ENCODE assay signal across 1 mouse cellular context in genomic region chr16:36989999-36990625, GRCm38 (mm10).
TF ChIP-seq lines count a peak whose summit lies in the region.

Fbxo40 (minus strand) TSS chr16:36990467.

TF ChIP-seq in CH12.LX, 34 proteins besides CTCF, POLR2A, EP300 and RAD21 (continued from another document):
- 0 out of 2 replicates have a peak, but pooled peaks have one; percentile 34 for TF ChIP-seq MAZ (IDR thresholded peaks at IDR 0.05; ENCODE audit: low read depth, low read length)
- no peak for TF ChIP-seq ZMIZ1 (IDR thresholded peaks at IDR 0.05; ENCODE audit: low read depth, low read length)
- no peak for TF ChIP-seq USF1 (IDR thresholded peaks at IDR 0.05; ENCODE audit: low read depth, low read length)
- 0 out of 2 replicates have a peak, but pooled peaks have one; percentile 21 for TF ChIP-seq UBTF (IDR thresholded peaks at IDR 0.05; ENCODE audit: low read depth, low read length)
- TF ChIP-seq KAT2A (IDR thresholded peaks at IDR 0.05; ENCODE audit: insufficient replicate concordance, low read length) = 0 out of 2 replicates have a peak, but pooled peaks have one; percentile 17
- TF ChIP-seq TBP (conservative IDR thresholded peaks at IDR 0.05; ENCODE audit: low read depth, low read length) = no peak
- TF ChIP-seq RCOR1 (conservative IDR thresholded peaks at IDR 0.05; ENCODE audit: low read depth, low read length) = peak; percentile 57; the same call in 1 of the 2 replicates
- no peak for TF ChIP-seq NELFE (IDR thresholded peaks at IDR 0.05; ENCODE audit: low read depth, low read length)
- TF ChIP-seq MXI1 (IDR thresholded peaks at IDR 0.05; ENCODE audit: low read depth, low read length) = 0 out of 2 replicates have a peak, but pooled peaks have one; percentile 2
- TF ChIP-seq CHD2 (IDR thresholded peaks at IDR 0.05; ENCODE audit: low read length) = 0 out of 2 replicates have a peak, but pooled peaks have one; percentile 13
- peak; percentile 51; the same call in 1 of the 2 replicates for TF ChIP-seq MEF2A (IDR thresholded peaks at IDR 0.05; ENCODE audit: borderline replicate concordance, low read depth, low read length)
- TF ChIP-seq SIN3A (IDR thresholded peaks at IDR 0.05; ENCODE audit: low read length) = peak; percentile 27; the same call in 1 of the 2 replicates
- 0 out of 2 replicates have a peak, but pooled peaks have one; percentile 25 for TF ChIP-seq CHD1 (IDR thresholded peaks at IDR 0.05; ENCODE audit: low read depth, low read length)
- peak; percentile 16 for TF ChIP-seq IRF4 (IDR thresholded peaks at IDR 0.05; ENCODE audit: low read depth, low read length)
